Mouse (Mus musculus) midbrain, postnatal 0 days (tissue): ENCODE measurements around the gene Noc3l. TPM values are rescaled to one million over a fixed set of nuclear protein-coding genes. Genes with fewer than 3 reads are reported as not detected.
A peak's percentile ranks its signal among the peaks of the same experiment; 100 is the strongest.

Experiments
- ATAC-seq: fragments of 200-750 bp; cut with Nextera tagmentation; 2 replicates; pipeline ENCODE4 v1.8.0; 2017; ENCODE audit warnings: moderate number of reproducible peaks, mild to moderate bottlenecking, moderate TSS enrichment, moderate library complexity; ENCODE audit not compliant: low FRiP score
- DNase-seq: peaks from one replicate; pipeline ENCODE4 v3.0.0-alpha.2; 2015; ENCODE audit warnings: low spot score
- H3K27ac ChIP-seq: fragments of 300-500 bp; sonication (generic); 2 replicates; pipeline ENCODE4 v1.5.1; 2014; ENCODE audit warnings: low read depth, mild to moderate bottlenecking, low read length, mixed read lengths
- H3K27me3 ChIP-seq: fragments of 300-500 bp; sonication (generic); 2 replicates; pipeline ENCODE4 v1.6.1; 2014; ENCODE audit warnings: low read length, control low read depth, mixed read lengths; ENCODE audit not compliant: insufficient read depth
- H3K36me3 ChIP-seq: fragments of 300-500 bp; sonication (generic); 2 replicates; pipeline ENCODE4 v1.6.1; 2014; ENCODE audit warnings: low read length, control low read depth, mixed read lengths; ENCODE audit not compliant: insufficient read depth
- H3K4me1 ChIP-seq: fragments of 300-500 bp; sonication (generic); 2 replicates; pipeline ENCODE4 v1.6.1; 2014; ENCODE audit warnings: mild to moderate bottlenecking, control low read depth, antibody characterized with exemption, low read length, mixed read lengths; ENCODE audit not compliant: insufficient read depth
- H3K4me2 ChIP-seq: fragments of 300-500 bp; sonication (generic); 2 replicates; pipeline ENCODE4 v1.6.1; 2014; ENCODE audit warnings: low read depth, mild to moderate bottlenecking, low read length, mixed read lengths; ENCODE audit not compliant: poor library complexity, severe bottlenecking
- H3K4me3 ChIP-seq: fragments of 300-500 bp; sonication (generic); 2 replicates; pipeline ENCODE4 v1.5.1; 2014; ENCODE audit warnings: low read depth, mild to moderate bottlenecking, low read length, moderate library complexity
- H3K9ac ChIP-seq: fragments of 300-500 bp; sonication (generic); replicated peaks from 2 replicates; pipeline ENCODE4 v1.6.1; 2014; ENCODE audit warnings: mild to moderate bottlenecking, low read length, moderate library complexity, mixed read lengths; ENCODE audit not compliant: poor library complexity, severe bottlenecking
- H3K9me3 ChIP-seq: fragments of 300-500 bp; sonication (generic); 2 replicates; pipeline ENCODE4 v1.6.1; 2016; ENCODE audit warnings: low read length, control low read depth
- CTCF ChIP-seq: IDR thresholded peaks from 2 replicates; pipeline ENCODE4 v1.5.1; 2016; ENCODE audit warnings: antibody characterized with exemption, mild to moderate bottlenecking
- WGBS: fragments of 180-500 bp; shearing (Covaris S2); extraction: QIAGEN DNeasy Blood & Tissue Kit; methylation state at CpG from one replicate; pipeline ENCODE4 v1.1.7; 2014; 5-methylcytosine and 5-hydroxymethylcytosine counted together
- polyA plus RNA-seq: library from polyadenylated mRNA; unstranded; fragments of >200 nt; fragmentation: Nextera tagmentation; extraction: Ambion mirVana; gene quantifications from 2 replicates; pipeline ENCODE4 v1.2.1, GENCODE M21; 2015
- total RNA-seq: library from RNA; depleted of rRNA; stranded (reverse); fragments of >200 nt; gene quantifications from 2 replicates; pipeline ENCODE4 v1.2.3, GENCODE M21; 2014

Gene Noc3l
- total and polyA plus RNA-seq, 2 experiments from 2014 or later = 2.7 to 7.9 TPM

DNA sequence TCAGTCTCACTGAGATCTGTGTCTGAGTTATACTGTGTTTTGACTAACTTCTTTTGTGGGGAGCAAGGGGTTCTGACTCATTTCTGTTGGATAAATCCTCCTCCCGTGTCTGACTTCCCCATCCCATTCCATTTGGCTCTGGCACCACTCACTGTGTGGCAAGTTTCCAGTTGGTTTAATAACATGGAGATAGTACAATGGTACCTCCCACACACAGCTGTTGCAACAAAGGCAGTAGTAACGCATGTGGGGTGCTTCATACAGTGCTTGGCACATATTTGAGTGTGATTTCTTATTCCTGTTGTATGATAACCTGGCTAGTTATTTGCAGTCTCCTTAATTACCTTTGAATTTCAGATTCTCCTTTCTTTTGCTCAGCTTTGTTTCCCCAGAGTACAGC, 40.2 kb downstream of the Noc3l start:
- Histone ChIP-seq H3K4me3 (no peak overlapping the region), H3K4me1 (no peaks in the 10 kb centered on the region), H3K27ac (no peak overlapping the region), H3K27me3 (no peaks in the 10 kb centered on the region), H3K4me2 (no peak overlapping the region), H3K9ac (no peak overlapping the region), H3K9me3 (no peaks in the 10 kb centered on the region), H3K36me3 (no peaks in the 10 kb centered on the region)
- DNase-seq = no peak
- TF ChIP-seq CTCF = no peak
- no peak for ATAC-seq
- WGBS = 72% methylated on average over 2 of the region's 2 CpGs

DNA sequence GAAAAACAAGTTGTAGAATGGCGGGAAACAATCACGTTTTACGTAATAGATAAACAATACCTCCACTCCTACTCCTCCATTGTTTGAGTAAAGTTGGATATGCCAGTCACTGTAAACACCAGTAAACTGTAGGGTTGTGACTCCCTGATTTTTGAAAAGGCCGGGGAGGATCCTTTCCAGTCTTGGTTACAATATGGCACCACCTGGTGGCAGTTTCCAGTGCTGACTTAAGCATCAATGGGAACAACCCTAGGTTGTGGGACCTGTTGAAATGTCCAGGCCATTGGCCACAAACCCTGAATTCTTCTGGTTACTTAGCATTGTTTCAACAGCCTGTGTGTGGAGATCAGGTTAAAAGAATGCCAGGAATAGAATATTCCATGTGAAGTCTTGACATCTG, 43.5 kb downstream of the Noc3l start:
- no peaks in the 10 kb centered on the region for H3K9me3 ChIP-seq
- no peak overlapping the region for H3K27ac ChIP-seq
- H3K36me3 ChIP-seq = no peaks in the 10 kb centered on the region
- H3K4me3 ChIP-seq = no peak overlapping the region
- DNase-seq (peak; percentile 73), ATAC-seq (0 out of 2 replicates have a peak, but pooled peaks have one; percentile 52)
- H3K27me3 ChIP-seq = no peaks in the 10 kb centered on the region
- H3K4me2 ChIP-seq = no peak overlapping the region
- 62% methylated on average over 4 of the region's 4 CpGs for WGBS
- TF ChIP-seq CTCF = peak; percentile 84
- no peak overlapping the region for H3K9ac ChIP-seq
- no peaks in the 10 kb centered on the region for H3K4me1 ChIP-seq

DNA sequence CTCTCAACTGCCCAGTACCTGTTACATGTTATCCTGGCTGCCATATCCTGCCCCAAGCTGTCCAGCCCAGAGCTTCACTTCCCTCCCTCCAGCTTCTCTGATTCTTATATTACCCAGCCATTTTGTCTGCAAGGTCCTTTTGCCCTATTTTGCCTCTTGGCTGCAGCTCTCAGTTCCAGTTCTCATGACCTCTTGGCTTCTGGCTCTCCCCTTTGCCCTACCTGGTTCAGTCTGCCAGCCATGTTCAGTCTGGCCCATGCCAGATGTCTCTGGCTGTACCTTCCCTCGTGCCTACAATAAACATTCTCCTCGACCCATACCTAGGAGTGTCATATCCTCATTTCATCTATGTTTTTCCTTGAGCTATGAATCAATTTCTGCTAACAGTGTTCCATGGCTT, 52.7 kb downstream of the Noc3l start:
- H3K4me1 ChIP-seq = no peaks in the 10 kb centered on the region
- no peak overlapping the region for H3K9ac ChIP-seq
- H3K4me2 ChIP-seq = no peak overlapping the region
- no peak for ATAC-seq
- 92% methylated on average over 2 of the region's 2 CpGs for WGBS
- H3K27ac ChIP-seq = no peak overlapping the region
- H3K27me3 ChIP-seq = no peaks in the 10 kb centered on the region
- no peak for TF ChIP-seq CTCF
- no peak overlapping the region for H3K4me3 ChIP-seq
- no peaks in the 10 kb centered on the region for H3K36me3 ChIP-seq
- no peaks in the 10 kb centered on the region for H3K9me3 ChIP-seq
- DNase-seq = no peak

DNA sequence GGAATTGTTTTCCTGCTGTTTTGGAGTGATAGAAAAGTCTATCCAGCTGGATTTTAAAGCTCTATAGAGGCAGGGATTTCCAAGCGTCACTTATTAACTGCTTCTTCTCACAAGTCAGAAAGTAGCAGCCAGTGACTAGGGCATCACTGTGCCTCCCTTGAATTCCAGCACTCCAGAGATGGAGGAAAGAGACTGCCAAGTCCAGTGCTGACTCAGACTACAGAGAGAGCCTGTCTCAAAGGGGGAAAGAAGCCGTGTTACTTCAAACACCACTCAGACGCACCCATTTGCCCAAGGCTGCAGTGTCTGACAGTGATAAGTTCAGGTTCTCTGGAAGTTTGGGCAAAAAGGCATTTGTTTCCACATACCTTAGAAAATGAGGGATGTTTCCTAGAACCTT, 58.6 kb downstream of the Noc3l start:
- 73% methylated on average over 3 of the region's 3 CpGs for WGBS
- H3K36me3 ChIP-seq = no peaks in the 10 kb centered on the region
- H3K27me3 ChIP-seq = no peaks in the 10 kb centered on the region
- DNase-seq (no peak), ATAC-seq (no peak)
- no peaks in the 10 kb centered on the region for H3K9me3 ChIP-seq
- no peak overlapping the region for H3K4me2 ChIP-seq
- H3K27ac ChIP-seq = no peak overlapping the region
- H3K4me3 ChIP-seq = no peak overlapping the region
- TF ChIP-seq CTCF = no peak
- H3K4me1 ChIP-seq = no peaks in the 10 kb centered on the region
- H3K9ac ChIP-seq = no peak overlapping the region

DNA sequence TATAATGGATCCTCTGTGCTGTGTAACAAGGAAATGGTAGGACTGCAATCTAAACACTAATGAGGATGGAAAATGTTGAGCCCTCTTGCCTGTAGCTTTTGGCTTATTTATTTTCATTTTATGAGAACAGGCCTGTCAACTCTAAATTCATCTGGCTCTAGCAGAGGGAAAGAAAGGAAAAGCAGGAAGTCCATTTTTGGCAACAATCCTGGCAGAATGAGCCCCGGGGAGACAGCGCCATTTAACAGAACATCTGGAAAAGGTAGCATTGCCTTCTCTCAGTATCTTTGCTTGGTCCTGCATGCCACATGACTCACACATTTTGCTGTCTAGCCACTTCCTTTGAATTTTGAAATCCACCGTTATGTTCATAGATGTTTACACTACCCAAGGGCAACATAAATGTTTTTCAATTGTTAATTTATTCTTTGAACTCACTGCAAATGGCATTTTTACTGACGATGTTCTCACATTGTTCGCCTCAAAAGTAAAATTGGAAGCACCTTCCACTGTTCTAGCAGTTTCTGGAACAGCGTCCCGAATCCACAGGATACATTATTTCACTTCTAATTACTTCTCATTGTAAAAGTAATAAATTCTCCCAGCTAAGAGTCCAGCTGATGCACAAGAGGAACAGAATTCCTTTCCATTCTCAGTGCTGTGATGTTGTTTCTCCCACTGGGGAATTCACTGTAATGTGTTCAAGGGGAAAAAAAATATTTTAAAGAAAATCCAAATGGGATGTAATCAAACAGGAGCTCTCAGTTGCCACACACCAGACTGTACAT, 60.2 kb downstream of the Noc3l start:
- peak; percentile 15 for DNase-seq
- Histone ChIP-seq H3K27ac (no peak overlapping the region), H3K27me3 (no peaks in the 10 kb centered on the region), H3K4me1 (no peaks in the 10 kb centered on the region), H3K4me3 (no peak overlapping the region), H3K36me3 (no peaks in the 10 kb centered on the region), H3K4me2 (no peak overlapping the region), H3K9me3 (no peaks in the 10 kb centered on the region), H3K9ac (no peak overlapping the region)
- no peak for ATAC-seq
- TF ChIP-seq CTCF = no peak
- 82% methylated on average over 7 of the region's 7 CpGs for WGBS

DNA sequence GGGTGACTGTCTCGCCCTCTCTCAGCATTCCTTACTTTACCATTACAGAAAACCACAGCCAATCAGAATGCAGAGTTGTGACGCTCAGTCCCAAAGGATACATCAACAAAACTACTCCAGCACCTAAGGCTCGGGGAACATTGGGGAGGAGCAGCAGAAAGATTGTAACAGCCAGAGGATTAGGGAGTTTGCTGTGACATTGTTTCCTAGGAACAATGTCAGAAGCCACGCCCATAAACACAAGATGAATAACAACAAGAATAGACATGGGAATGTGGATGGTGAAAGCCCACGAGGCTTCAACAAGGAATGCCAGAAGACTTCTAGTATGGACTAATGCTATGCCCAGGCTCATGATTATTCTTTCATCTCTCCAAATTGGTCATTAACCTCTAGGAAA, 61.0 kb downstream of the Noc3l start:
- no peak for TF ChIP-seq CTCF
- 55% methylated on average over 5 of the region's 5 CpGs for WGBS
- Histone ChIP-seq H3K4me3 (no peak overlapping the region), H3K36me3 (no peaks in the 10 kb centered on the region), H3K9ac (no peak overlapping the region), H3K4me2 (no peak overlapping the region), H3K27ac (no peak overlapping the region), H3K9me3 (no peaks in the 10 kb centered on the region), H3K4me1 (no peaks in the 10 kb centered on the region), H3K27me3 (no peaks in the 10 kb centered on the region)
- DNase-seq = no peak
- no peak for ATAC-seq
